Mouse (Mus musculus) natural killer cell, adult 2 months (primary cell): ENCODE results near the gene H2afj.

ENCODE experiments used
- DNase-seq, 2 experiments: peaks; one replicate each; pipeline ENCODE4 v3.0.0; 2022; ENCODE audit warnings: low spot score in 2 of 2

Gene H2afj

GRCm38 (mm10) chr6:136805409-136805775 is 2.7 kb upstream of the H2afj start:
- DNase-seq: no peak

GRCm38 (mm10) chr6:136806819-136807218 is 1.2 kb upstream of the H2afj start:
- no peak for DNase-seq

GRCm38 (mm10) chr6:136807395-136808013 is 540 bp upstream of the H2afj start:
- no peak for DNase-seq

- peak in 1 of 2 experiments; percentile 50 for DNase-seq
These were observed 595 bp downstream of the H2afj start for GRCm38 (mm10) chr6:136808631-136809046.

- DNase-seq: peak; percentile 53 to 64
These were observed 1.0 kb downstream of the H2afj start for GRCm38 (mm10) chr6:136809077-136809476.

DNA sequence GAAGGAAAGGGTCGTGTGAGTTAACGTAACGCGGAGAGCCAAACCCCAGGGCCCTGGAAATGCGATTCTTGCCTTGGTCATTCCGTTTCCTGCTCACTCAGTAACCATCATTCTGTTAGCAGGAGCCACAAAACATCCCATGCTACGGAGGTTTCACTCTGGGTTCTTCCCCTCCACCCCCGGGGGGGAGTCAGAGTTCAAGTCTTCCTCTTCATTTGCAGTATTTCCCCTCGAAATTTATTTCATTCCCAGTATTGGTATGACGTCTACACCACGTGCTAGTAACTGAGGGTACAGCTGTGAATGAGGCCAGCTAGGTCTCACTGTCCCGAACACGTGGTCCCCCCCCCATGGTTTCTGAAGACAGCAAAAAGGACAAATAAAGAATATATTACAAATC is 1.6 kb downstream of the H2afj start:
- DNase-seq: no peak

DNA sequence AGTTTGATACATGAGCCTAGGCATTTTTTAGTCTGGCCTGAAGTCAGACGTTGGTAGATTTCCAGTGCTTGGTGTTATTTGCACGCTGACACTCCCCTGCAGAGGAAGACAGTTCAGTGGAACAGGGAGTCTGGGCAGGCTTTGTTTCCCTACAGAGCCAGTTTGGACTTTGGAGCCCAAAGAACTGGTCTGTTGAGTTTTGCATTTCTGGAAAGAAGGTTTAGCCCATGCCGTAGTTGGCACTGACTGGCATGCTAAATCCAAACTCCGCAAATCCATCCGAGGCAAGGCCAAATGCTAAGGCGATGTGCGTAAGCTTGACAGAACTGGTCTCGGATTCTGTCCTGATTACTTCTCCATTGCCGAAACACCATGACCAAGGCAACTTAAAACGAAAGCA is 3.2 kb downstream of the H2afj start:
- no peak for DNase-seq

DNA sequence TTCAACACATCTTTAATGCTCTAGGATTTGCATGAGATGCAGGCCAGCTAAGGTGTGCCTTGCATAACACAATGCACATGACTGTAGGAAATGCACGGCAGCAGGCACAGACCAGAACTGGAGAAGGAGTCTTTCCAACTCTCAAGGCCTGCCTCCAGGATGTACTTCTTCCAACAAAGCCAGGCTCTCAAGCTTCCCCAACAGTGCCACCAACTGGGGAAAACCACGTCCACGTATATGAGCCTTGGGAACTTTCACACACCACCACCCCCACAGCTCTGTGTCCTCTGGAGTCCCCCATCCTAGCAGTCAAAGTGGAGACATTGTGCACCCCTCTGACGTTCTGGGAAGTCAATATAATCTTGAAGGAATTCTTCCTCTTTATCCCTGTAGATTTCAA is 5.1 kb downstream of the H2afj start:
- no peak for DNase-seq

- DNase-seq: no peak
These were observed 7.3 kb downstream of the H2afj start for GRCm38 (mm10) chr6:136815381-136815780.

DNA sequence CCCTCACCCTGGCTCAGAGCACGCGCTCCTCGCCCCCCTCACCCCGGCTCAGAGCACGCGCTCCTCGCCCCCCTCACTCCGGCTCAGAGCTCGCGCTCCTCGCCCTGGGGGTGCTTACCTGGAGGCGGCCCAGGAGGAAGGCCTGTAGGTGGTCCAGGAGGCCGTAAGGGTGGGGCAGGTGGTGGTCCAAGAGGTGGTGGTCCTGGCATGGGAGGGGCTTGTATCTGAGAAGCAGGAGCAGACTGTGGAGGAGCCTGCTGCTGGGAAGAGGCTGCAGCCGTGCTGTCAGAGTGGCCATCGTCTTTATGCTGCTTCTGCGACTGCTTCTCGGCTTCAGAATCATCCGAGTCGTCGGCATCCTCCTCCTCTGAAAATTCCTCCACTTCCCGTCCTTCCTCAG is 8.8 kb downstream of the H2afj start:
- DNase-seq: no peak

DNA sequence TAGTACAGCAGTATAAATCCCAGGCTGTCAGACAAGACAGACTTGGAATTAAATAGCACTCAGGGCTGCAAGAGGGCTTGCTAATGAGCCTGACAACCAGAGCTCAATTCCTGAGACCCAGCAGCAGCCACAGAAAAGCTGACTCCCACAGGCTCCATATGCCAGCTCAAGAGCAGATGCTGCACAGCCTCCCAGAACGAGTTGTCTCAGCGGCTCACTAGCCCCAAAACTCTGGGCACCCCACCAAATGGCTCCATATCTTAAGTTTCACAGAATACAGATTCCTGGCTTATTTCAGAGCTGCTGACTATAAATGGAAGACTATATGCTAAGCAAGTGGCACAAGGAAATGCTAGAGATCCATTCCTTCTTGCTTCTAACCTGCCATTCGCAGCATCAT is 9.5 kb downstream of the H2afj start:
- no peak for DNase-seq

DNA sequence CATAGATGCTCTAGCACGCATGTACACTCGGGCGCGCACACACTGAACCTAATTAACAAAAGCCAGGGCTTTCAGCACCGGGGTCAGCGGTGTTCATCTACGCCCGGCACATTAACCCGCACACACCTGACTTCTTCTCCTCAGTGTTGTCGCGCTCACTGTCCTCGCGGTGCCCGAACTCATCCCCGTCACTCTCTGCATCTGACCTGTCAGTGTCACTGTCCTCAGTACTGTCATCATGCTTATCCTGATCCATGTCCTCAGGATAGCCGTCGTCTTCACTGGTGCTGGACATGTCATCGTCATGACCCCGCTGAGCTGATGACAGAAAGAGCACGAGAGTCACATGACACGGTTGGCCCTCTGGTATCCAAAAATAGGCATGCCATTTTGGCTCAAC is 12.3 kb downstream of the H2afj start:
- DNase-seq: no peak

GRCm38 (mm10) chr6:136821086-136821485 is 13.0 kb downstream of the H2afj start:
- no peak for DNase-seq

DNA sequence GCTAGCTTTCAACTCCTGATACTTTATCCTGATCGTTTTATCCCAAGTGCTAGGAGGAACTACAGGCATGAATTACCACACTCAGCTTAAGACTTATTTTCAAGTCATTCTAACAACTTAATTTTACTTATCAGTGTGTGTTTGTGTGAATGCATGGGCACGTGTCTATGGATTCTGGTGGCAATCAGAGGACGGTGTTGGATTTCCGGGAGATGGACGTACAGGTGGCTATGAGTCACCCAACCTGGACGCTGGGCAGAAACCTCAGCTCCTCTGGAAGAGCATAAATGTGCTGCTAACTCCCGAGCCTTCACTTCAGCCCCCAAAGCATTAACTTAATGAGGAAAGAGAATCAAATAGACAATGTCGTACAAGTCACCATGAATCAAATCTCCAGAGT is 16.9 kb downstream of the H2afj start:
- no peak for DNase-seq

DNA sequence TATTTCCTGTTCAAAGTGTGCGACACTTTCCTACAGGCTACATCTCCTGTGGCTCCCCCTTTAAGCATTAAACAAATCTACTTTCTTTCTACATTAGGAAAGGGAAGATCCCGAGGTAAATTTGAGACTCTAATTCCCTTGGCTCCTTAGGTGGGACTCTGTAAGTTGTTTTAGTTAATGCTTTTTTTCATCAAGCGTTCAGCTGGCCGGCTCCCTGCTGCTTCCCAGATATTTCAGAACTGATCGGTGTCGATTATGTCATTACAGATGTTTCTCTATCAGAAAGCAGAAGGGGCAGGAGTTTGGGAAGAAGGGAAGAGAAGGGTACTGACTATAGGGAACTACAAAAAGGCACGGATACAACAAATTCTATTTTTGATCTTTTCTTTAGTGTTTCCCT is 19.1 kb downstream of the H2afj start:
- no peak for DNase-seq

DNA sequence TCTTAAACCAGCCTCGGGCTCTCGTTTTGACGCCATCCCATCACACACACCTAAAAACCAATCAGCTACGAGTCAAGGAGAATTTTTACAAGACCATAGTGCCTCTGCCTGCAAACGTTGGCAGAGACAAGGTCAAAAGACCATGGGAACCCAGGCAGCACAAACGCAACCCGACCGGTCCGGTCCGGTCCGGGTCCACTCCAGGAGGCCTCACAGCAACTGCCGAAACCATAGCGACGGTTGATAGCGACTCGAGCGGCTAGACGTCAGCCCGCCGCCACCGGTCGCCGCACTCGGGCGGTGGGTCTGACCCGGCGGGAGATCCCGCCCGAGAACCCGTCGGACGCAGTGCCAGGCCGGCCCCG is 19.5 kb downstream of the H2afj start, which contains the start of gene BC049715:
TSS of gene BC049715 (plus strand) at position 111 of the 365 bp plus-strand sequence.
- no peak for DNase-seq

DNA sequence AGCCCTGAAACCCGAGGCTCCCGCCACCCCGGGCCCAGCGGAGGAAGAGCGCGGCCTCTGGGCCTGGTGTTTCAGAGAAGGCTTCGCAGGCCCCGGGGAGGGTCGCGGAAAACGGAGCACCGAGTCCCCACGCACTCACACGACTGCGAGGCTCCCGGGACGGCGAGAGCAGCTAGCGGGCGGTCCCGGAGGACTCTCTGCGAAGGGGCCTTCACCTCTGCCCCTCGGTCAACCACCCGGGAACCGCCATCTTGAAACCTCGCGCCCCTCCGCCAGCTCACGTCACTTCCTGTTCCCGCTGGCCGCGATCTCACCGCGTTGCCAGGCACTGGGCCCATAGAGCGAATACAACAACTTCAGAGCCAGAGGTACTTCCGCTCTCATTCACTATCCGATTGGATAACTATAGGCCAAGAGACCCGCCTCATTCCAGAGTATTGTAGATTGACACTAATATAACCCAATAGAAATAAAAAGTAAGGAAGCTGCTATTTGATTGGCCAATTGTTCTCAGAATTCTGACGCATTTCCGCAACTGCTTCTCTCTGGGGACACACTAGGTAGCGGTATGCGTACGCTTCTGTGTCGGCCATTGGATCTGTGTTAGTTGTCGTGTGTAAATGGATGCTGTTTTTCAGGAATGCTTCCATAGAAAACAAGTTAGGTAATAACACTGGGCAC is 20.0 kb downstream of the H2afj start, which contains the start of gene Wbp11:
TSS of gene Wbp11 (minus strand) at position 353 of the 681 bp plus-strand sequence.
- DNase-seq: peak; percentile 96

DNA sequence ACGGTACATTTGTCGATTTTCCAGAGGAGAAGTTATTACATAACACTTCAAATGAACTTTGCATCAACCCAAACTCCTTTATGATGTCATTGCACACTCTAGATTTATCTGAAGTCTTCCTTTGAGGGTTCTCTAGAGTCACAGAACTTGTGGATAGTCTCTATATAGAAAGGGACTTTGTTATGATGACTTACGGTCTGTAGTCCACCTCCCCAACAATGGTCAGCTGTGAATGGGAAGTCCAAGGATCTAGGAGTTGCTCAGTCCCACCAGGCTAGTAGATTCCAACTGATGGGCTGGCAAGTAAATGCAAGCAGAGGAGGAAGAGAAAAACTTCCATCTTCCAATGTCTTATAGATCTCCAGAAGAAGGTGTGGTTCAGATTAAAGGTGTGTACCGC is 20.6 kb downstream of the H2afj start:
- DNase-seq: no peak

- DNase-seq: peak in 1 of 2 experiments; percentile 17
These were observed 23.7 kb downstream of the H2afj start for GRCm38 (mm10) chr6:136831712-136832111.

GRCm38 (mm10) chr6:136835352-136835751 is 27.3 kb downstream of the H2afj start, which contains the start of gene Smco3:
TSS of gene Smco3 (minus strand) at chr6:136835452.
- no peak for DNase-seq

DNA sequence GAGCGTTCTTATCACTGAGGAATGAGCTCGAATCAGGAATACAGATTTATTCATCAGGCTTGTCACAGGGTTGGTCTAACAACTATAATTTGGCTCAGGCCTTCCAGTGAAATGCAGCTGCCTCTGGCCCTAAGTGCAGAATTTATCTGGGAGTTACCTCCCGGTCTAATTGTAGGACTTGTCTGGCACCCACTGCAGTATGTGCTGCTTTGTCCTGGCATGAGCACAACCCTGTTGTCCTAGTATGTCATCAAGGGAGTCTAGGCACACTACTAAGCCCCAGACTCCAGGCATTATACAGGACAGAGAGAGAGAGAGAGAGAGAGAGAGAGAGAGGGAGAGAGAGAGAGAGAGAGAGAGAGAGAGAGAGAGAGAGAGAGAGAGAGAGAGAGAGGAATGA is 29.3 kb downstream of the H2afj start:
- no peak for DNase-seq

GRCm38 (mm10) chr6:136844903-136845302 is 36.9 kb downstream of the H2afj start:
- DNase-seq: no peak

- no peak for DNase-seq
These were observed 37.8 kb downstream of the H2afj start for GRCm38 (mm10) chr6:136845706-136846480.
